Comparison of ENCODE assay signal across 8 mouse cellular contexts in genomic region chr7:142458676-142459298, GRCm38 (mm10). TPM values are rescaled to one million over a fixed set of nuclear protein-coding genes. Genes with fewer than 3 reads are reported as not detected.
DNase-seq lines count a peak whose midpoint lies in the region; ATAC-seq lines count a peak whose summit lies in the region.

No protein-coding gene starts in this region.

- H3K4me3 ChIP-seq in forebrain, embryonic 11.5 days (ENCODE audit: low read depth, low read length) = no peak overlapping the region
- no peak overlapping the region for H3K4me3 ChIP-seq in forebrain, embryonic 15.5 days
- H3K4me3 ChIP-seq in lung, embryonic 15.5 days = no peak overlapping the region
- H3K4me3 ChIP-seq in embryonic facial prominence, embryonic 14.5 days (ENCODE audit: low read depth, low read length) = no peak overlapping the region
- H3K4me3 ChIP-seq in limb, embryonic 12.5 days (replicated peaks) = no peak overlapping the region

- no peak overlapping the region for H3K27ac ChIP-seq in forebrain, embryonic 11.5 days (ENCODE audit: low read depth, low read length)
- H3K27ac ChIP-seq in forebrain, embryonic 15.5 days (replicated peaks) = no peak overlapping the region
- H3K27ac ChIP-seq in lung, embryonic 15.5 days = peak overlapping the region; percentile 93
- H3K27ac ChIP-seq in embryonic facial prominence, embryonic 14.5 days (replicated peaks; ENCODE audit: low read depth, low read length) = peak overlapping the region; percentile 98
- H3K27ac ChIP-seq in limb, embryonic 12.5 days = peak overlapping the region; percentile 91

- H3K9ac ChIP-seq in forebrain, embryonic 11.5 days (ENCODE audit: low read length) = no peak overlapping the region
- no peak overlapping the region for H3K9ac ChIP-seq in forebrain, embryonic 15.5 days (replicated peaks)
- no peak overlapping the region for H3K9ac ChIP-seq in lung, embryonic 15.5 days
- no peak overlapping the region; the same call in 1 of the 2 replicates for H3K9ac ChIP-seq in embryonic facial prominence, embryonic 14.5 days (ENCODE audit: low read depth, low read length)
- no peak overlapping the region for H3K9ac ChIP-seq in limb, embryonic 12.5 days (replicated peaks)

- H3K4me1 ChIP-seq in forebrain, embryonic 11.5 days (replicated peaks; ENCODE audit: control insufficient read depth, insufficient read depth, low read length) = peaks cover 2% of the 10 kb centered on the region; the same call in 1 of the 2 replicates
- H3K4me1 ChIP-seq in forebrain, embryonic 15.5 days = peaks cover 16% of the 10 kb centered on the region
- H3K4me1 ChIP-seq in lung, embryonic 15.5 days = peaks cover 62% of the 10 kb centered on the region
- peaks cover 36% of the 10 kb centered on the region for H3K4me1 ChIP-seq in embryonic facial prominence, embryonic 14.5 days (ENCODE audit: control insufficient read depth, insufficient read depth, low read length)
- peaks cover 49% of the 10 kb centered on the region for H3K4me1 ChIP-seq in limb, embryonic 12.5 days (replicated peaks)

- no peak for ATAC-seq in forebrain, embryonic 11.5 days (replicated peaks; ENCODE audit: low FRiP score)
- ATAC-seq in forebrain, embryonic 15.5 days (replicated peaks) = no peak
- ATAC-seq in lung, embryonic 15.5 days (ENCODE audit: borderline replicate concordance, extremely low read depth, low FRiP score, low TSS enrichment) = no peak
- no peak for ATAC-seq in embryonic facial prominence, embryonic 14.5 days (ENCODE audit: low read depth)
- ATAC-seq in limb, embryonic 12.5 days (ENCODE audit: insufficient number of reproducible peaks, insufficient read depth, low FRiP score, low TSS enrichment, low read depth) = no peak

- DNase-seq in forebrain, embryonic 11.5 days (ENCODE audit: low spot score) = peak; percentile 35
- DNase-seq in lung, postnatal 25 days (ENCODE audit: low spot score) = no peak
- no peak for DNase-seq in embryonic facial prominence, embryonic 14.5 days (ENCODE audit: low spot score)
- DNase-seq in retina, embryonic 14.5 days (ENCODE audit: low spot score) = no peak
- no peak for DNase-seq in adipocyte (ENCODE audit: low spot score)

- no peaks in the 10 kb centered on the region for H3K36me3 ChIP-seq in forebrain, embryonic 11.5 days (ENCODE audit: control insufficient read depth, insufficient read depth, low read length)
- no peaks in the 10 kb centered on the region for H3K36me3 ChIP-seq in forebrain, embryonic 15.5 days
- no peaks in the 10 kb centered on the region for H3K36me3 ChIP-seq in lung, embryonic 15.5 days
- H3K36me3 ChIP-seq in embryonic facial prominence, embryonic 14.5 days (ENCODE audit: control insufficient read depth, insufficient read depth, low read length) = no peaks in the 10 kb centered on the region
- no peaks in the 10 kb centered on the region for H3K36me3 ChIP-seq in limb, embryonic 12.5 days

- WGBS in forebrain, embryonic 11.5 days = 77% methylated on average over 5 of the region's 5 CpGs
- WGBS in forebrain, embryonic 15.5 days = 91% methylated on average over 5 of the region's 5 CpGs
- 50% methylated on average over 5 of the region's 5 CpGs for WGBS in lung, embryonic 15.5 days
- WGBS in embryonic facial prominence, embryonic 14.5 days = 60% methylated on average over 5 of the region's 5 CpGs
- 82% methylated on average over 5 of the region's 5 CpGs for WGBS in limb, embryonic 12.5 days

- no peaks in the 10 kb centered on the region for H3K9me3 ChIP-seq in forebrain, embryonic 11.5 days (ENCODE audit: control insufficient read depth, low read length)
- no peaks in the 10 kb centered on the region for H3K9me3 ChIP-seq in forebrain, embryonic 15.5 days
- no peaks in the 10 kb centered on the region for H3K9me3 ChIP-seq in lung, embryonic 15.5 days
- no peaks in the 10 kb centered on the region for H3K9me3 ChIP-seq in embryonic facial prominence, embryonic 14.5 days (ENCODE audit: control insufficient read depth, low read length)
- H3K9me3 ChIP-seq in limb, embryonic 12.5 days = no peaks in the 10 kb centered on the region

- H3K4me2 ChIP-seq in forebrain, embryonic 11.5 days (ENCODE audit: low read depth, low read length, severe bottlenecking) = no peak overlapping the region
- no peak overlapping the region for H3K4me2 ChIP-seq in forebrain, embryonic 15.5 days (replicated peaks)
- H3K4me2 ChIP-seq in lung, embryonic 15.5 days = no peak overlapping the region
- no peak overlapping the region for H3K4me2 ChIP-seq in embryonic facial prominence, embryonic 14.5 days (ENCODE audit: low read depth, low read length)
- no peak overlapping the region for H3K4me2 ChIP-seq in limb, embryonic 12.5 days

- H3K27me3 ChIP-seq in forebrain, embryonic 11.5 days (ENCODE audit: control insufficient read depth, insufficient read depth, low read length) = no peaks in the 10 kb centered on the region
- no peaks in the 10 kb centered on the region for H3K27me3 ChIP-seq in forebrain, embryonic 15.5 days
- no peaks in the 10 kb centered on the region for H3K27me3 ChIP-seq in lung, embryonic 15.5 days
- no peaks in the 10 kb centered on the region for H3K27me3 ChIP-seq in embryonic facial prominence, embryonic 14.5 days (replicated peaks; ENCODE audit: control insufficient read depth, insufficient read depth, low read length)
- H3K27me3 ChIP-seq in limb, embryonic 12.5 days = no peaks in the 10 kb centered on the region

RNA-seq across cellular contexts. Expression of gene Lsp1, which starts 1.8 kb away (rescaled TPM):
- polyA plus RNA-seq in forebrain, embryonic 11.5 days (2014; fragmentation: Nextera tagmentation; extraction: Ambion mirVana) = 8.7 and 9.8 TPM in 2 replicates
- polyA plus RNA-seq in forebrain, embryonic 15.5 days (2015; fragmentation: Nextera tagmentation; extraction: Ambion mirVana) = 3.6 and 4.2 TPM in 2 replicates
- 125 and 130 TPM in 2 replicates for polyA plus RNA-seq in lung, embryonic 15.5 days (2015; fragmentation: Nextera tagmentation; extraction: Ambion mirVana)
- 40.1 and 42.6 TPM in 2 replicates for polyA plus RNA-seq in embryonic facial prominence, embryonic 14.5 days (2014; fragmentation: Nextera tagmentation; extraction: Ambion mirVana)
- polyA plus RNA-seq in limb, embryonic 12.5 days (2016; fragmentation: Nextera tagmentation; extraction: Ambion mirVana) = 30.2 and 30.3 TPM in 2 replicates

RNA-seq across cellular contexts. Expression of gene Tnni2, which starts 17.2 kb away (rescaled TPM):
- polyA plus RNA-seq in forebrain, embryonic 11.5 days (2014; fragmentation: Nextera tagmentation; extraction: Ambion mirVana) = 1.3 TPM in 1 of 2 replicates, not detected in the other
- polyA plus RNA-seq in forebrain, embryonic 15.5 days (2015; fragmentation: Nextera tagmentation; extraction: Ambion mirVana) = 0.73 and 0.93 TPM in 2 replicates
- 2.4 and 7.4 TPM in 2 replicates for polyA plus RNA-seq in lung, embryonic 15.5 days (2015; fragmentation: Nextera tagmentation; extraction: Ambion mirVana)
- polyA plus RNA-seq in embryonic facial prominence, embryonic 14.5 days (2014; fragmentation: Nextera tagmentation; extraction: Ambion mirVana) = 319 and 564 TPM in 2 replicates
- 14.4 and 15.3 TPM in 2 replicates for polyA plus RNA-seq in limb, embryonic 12.5 days (2016; fragmentation: Nextera tagmentation; extraction: Ambion mirVana)

RNA-seq across cellular contexts. Expression of gene Syt8, which starts 24.1 kb away (rescaled TPM):
- polyA plus RNA-seq in forebrain, embryonic 11.5 days (2014; fragmentation: Nextera tagmentation; extraction: Ambion mirVana) = not detected in 2 replicates
- not detected in 2 replicates for polyA plus RNA-seq in forebrain, embryonic 15.5 days (2015; fragmentation: Nextera tagmentation; extraction: Ambion mirVana)
- polyA plus RNA-seq in lung, embryonic 15.5 days (2015; fragmentation: Nextera tagmentation; extraction: Ambion mirVana) = 0.34 and 0.87 TPM in 2 replicates
- 1.9 and 3.9 TPM in 2 replicates for polyA plus RNA-seq in embryonic facial prominence, embryonic 14.5 days (2014; fragmentation: Nextera tagmentation; extraction: Ambion mirVana)
- polyA plus RNA-seq in limb, embryonic 12.5 days (2016; fragmentation: Nextera tagmentation; extraction: Ambion mirVana) = 0.60 TPM in 1 of 2 replicates, not detected in the other

RNA-seq across cellular contexts. Expression of gene Tnnt3, which starts 39.8 kb away (rescaled TPM):
- 1.00 and 1.0 TPM in 2 replicates for polyA plus RNA-seq in forebrain, embryonic 11.5 days (2014; fragmentation: Nextera tagmentation; extraction: Ambion mirVana)
- 0.98 TPM in 1 of 2 replicates, not detected in the other for polyA plus RNA-seq in forebrain, embryonic 15.5 days (2015; fragmentation: Nextera tagmentation; extraction: Ambion mirVana)
- polyA plus RNA-seq in lung, embryonic 15.5 days (2015; fragmentation: Nextera tagmentation; extraction: Ambion mirVana) = 2.5 and 5.1 TPM in 2 replicates
- polyA plus RNA-seq in embryonic facial prominence, embryonic 14.5 days (2014; fragmentation: Nextera tagmentation; extraction: Ambion mirVana) = 376 and 643 TPM in 2 replicates
- 14.3 and 17.3 TPM in 2 replicates for polyA plus RNA-seq in limb, embryonic 12.5 days (2016; fragmentation: Nextera tagmentation; extraction: Ambion mirVana)

Comparison
In these comparisons a context has a peak if more than half of its experiments do, and no peak if none do; other contexts are left out.
1. H3K27ac ChIP-seq: peak in lung, embryonic 15.5 days (single experiment), embryonic facial prominence, embryonic 14.5 days (single experiment) and limb, embryonic 12.5 days (single experiment); none in forebrain, embryonic 11.5 days (single experiment) and forebrain, embryonic 15.5 days (single experiment).
2. RNA of gene Tnni2, which starts 17.2 kb away (polyA plus RNA-seq): 319 to 564 TPM in embryonic facial prominence, embryonic 14.5 days; 14.4 to 15.3 TPM in limb, embryonic 12.5 days, 2.4 to 7.4 TPM in lung, embryonic 15.5 days, 1.3 TPM in forebrain, embryonic 11.5 days and 0.73 to 0.93 TPM in forebrain, embryonic 15.5 days; every median in the first group is over 10 times any median in the second.